Mouse (Mus musculus) hindbrain, postnatal 0 days (tissue): ENCODE results near the gene Wdr6. TPM values are rescaled to one million over a fixed set of nuclear protein-coding genes. Genes with fewer than 3 reads are reported as not detected.

Source experiments
- ATAC-seq: fragments of 200-750 bp; cut with Nextera tagmentation; 2 replicates; pipeline ENCODE4 v1.8.0; 2017; ENCODE audit warnings: mild to moderate bottlenecking, moderate TSS enrichment, moderate library complexity
- DNase-seq: peaks from one replicate; pipeline ENCODE4 v3.0.0-alpha.2; 2015; ENCODE audit warnings: low spot score
- H3K27ac ChIP-seq: fragments of 300-500 bp; sonication (generic); 2 replicates; pipeline ENCODE4 v1.5.1; 2014; ENCODE audit warnings: mild to moderate bottlenecking
- H3K27me3 ChIP-seq: fragments of 300-500 bp; sonication (generic); 2 replicates; pipeline ENCODE4 v1.6.1; 2014; ENCODE audit warnings: low read length, mixed read lengths; ENCODE audit not compliant: insufficient read depth
- H3K36me3 ChIP-seq: fragments of 300-500 bp; sonication (generic); 2 replicates; pipeline ENCODE4 v1.6.1; 2014; ENCODE audit warnings: low read length, mixed read lengths; ENCODE audit not compliant: insufficient read depth
- H3K4me1 ChIP-seq: fragments of 300-500 bp; sonication (generic); 2 replicates; pipeline ENCODE4 v1.6.1; 2014; ENCODE audit warnings: antibody characterized with exemption, low read length, mixed read lengths; ENCODE audit not compliant: insufficient read depth
- H3K4me2 ChIP-seq: fragments of 300-500 bp; sonication (generic); 2 replicates; pipeline ENCODE4 v1.6.1; 2014; ENCODE audit warnings: low read depth, mild to moderate bottlenecking, low read length, moderate library complexity, mixed read lengths
- H3K4me3 ChIP-seq: fragments of 300-500 bp; sonication (generic); 2 replicates; pipeline ENCODE4 v1.5.1; 2014; ENCODE audit warnings: low read length
- H3K9ac ChIP-seq: fragments of 300-500 bp; sonication (generic); replicated peaks from 2 replicates; pipeline ENCODE4 v1.6.1; 2014; ENCODE audit warnings: mild to moderate bottlenecking, low read length, moderate library complexity, mixed read lengths
- H3K9me3 ChIP-seq: fragments of 300-500 bp; sonication (generic); 2 replicates; pipeline ENCODE4 v1.6.1; 2016; ENCODE audit warnings: low read length, mixed read lengths
- CTCF ChIP-seq: IDR thresholded peaks from 2 replicates; pipeline ENCODE4 v1.5.1; 2016; ENCODE audit warnings: antibody characterized with exemption, control low read depth, low read depth
- WGBS: fragments of 180-500 bp; shearing (Covaris S2); extraction: QIAGEN DNeasy Blood & Tissue Kit; methylation state at CpG from one replicate; pipeline ENCODE4 v1.1.7; 2014; 5-methylcytosine and 5-hydroxymethylcytosine counted together
- polyA plus RNA-seq: library from polyadenylated mRNA; unstranded; fragments of >200 nt; fragmentation: Nextera tagmentation; extraction: Ambion mirVana; gene quantifications from 2 replicates; pipeline ENCODE4 v1.2.1, GENCODE M21; 2015
- total RNA-seq: library from RNA; depleted of rRNA; stranded (reverse); fragments of >200 nt; gene quantifications from 2 replicates; pipeline ENCODE4 v1.2.3, GENCODE M21; 2014

The Wdr6 gene
- total and polyA plus RNA-seq, 2 experiments from 2014 or later, result 282 to 581 TPM

GRCm38 (mm10) chr9:108601986-108602385, 23.4 kb upstream of the Wdr6 start:
- TF ChIP-seq CTCF, result no peak

GRCm38 (mm10) chr9:108600011-108600410, 21.5 kb upstream of the Wdr6 start:
- Histone ChIP-seq H3K27ac (no peak overlapping the region), H3K27me3 (no peaks in the 10 kb centered on the region), H3K4me2 (no peak overlapping the region), H3K36me3 (peaks cover 18% of the 10 kb centered on the region; the same call in 1 of the 2 replicates), H3K4me3 (no peak overlapping the region), H3K9ac (no peak overlapping the region), H3K4me1 (no peaks in the 10 kb centered on the region), H3K9me3 (no peaks in the 10 kb centered on the region)
- DNase-seq (no peak), ATAC-seq (no peak)
- WGBS, result 56% methylated on average over 2 of the region's 2 CpGs
- no peak for TF ChIP-seq CTCF

More at GRCm38 (mm10) chr9:108601986-108602385, 23.4 kb upstream of the Wdr6 start:
- H3K4me2 ChIP-seq, result no peak overlapping the region
- no peak for DNase-seq
- no peak overlapping the region for H3K27ac ChIP-seq
- no peak overlapping the region for H3K9ac ChIP-seq
- H3K4me1 ChIP-seq, result no peaks in the 10 kb centered on the region
- no peak for ATAC-seq
- H3K36me3 ChIP-seq, result peaks cover 33% of the 10 kb centered on the region
- WGBS, result 79% methylated on average over 4 of the region's 4 CpGs
- H3K27me3 ChIP-seq, result no peaks in the 10 kb centered on the region
- no peaks in the 10 kb centered on the region for H3K9me3 ChIP-seq
- H3K4me3 ChIP-seq, result no peak overlapping the region

GRCm38 (mm10) chr9:108599021-108599566, 20.6 kb upstream of the Wdr6 start:
- Histone ChIP-seq H3K27ac (no peak overlapping the region), H3K4me3 (no peak overlapping the region), H3K27me3 (no peaks in the 10 kb centered on the region), H3K36me3 (peaks cover 16% of the 10 kb centered on the region; the same call in 1 of the 2 replicates), H3K9me3 (no peaks in the 10 kb centered on the region), H3K9ac (no peak overlapping the region), H3K4me2 (no peak overlapping the region), H3K4me1 (no peaks in the 10 kb centered on the region)
- TF ChIP-seq CTCF, result no peak
- 79% methylated on average over 4 of the region's 4 CpGs for WGBS
- ATAC-seq (no peak), DNase-seq (peak; percentile 20)

GRCm38 (mm10) chr9:108596998-108597764, 18.6 kb upstream of the Wdr6 start, which contains the start of gene P4htm:
TSS of gene P4htm (minus strand) at chr9:108597667.
- peak within 1 kb of the TSS; percentile 91 for H3K4me2 ChIP-seq
- H3K4me1 ChIP-seq, result no peaks in the 10 kb centered on the region
- WGBS, result 2% methylated on average over 66 of the region's 69 CpGs

GRCm38 (mm10) chr9:108594354-108594753, 15.8 kb upstream of the Wdr6 start:
- no peak overlapping the region for H3K27ac ChIP-seq
- no peak overlapping the region for H3K9ac ChIP-seq
- no peak overlapping the region for H3K4me2 ChIP-seq
- no peak for TF ChIP-seq CTCF
- ATAC-seq (no peak), DNase-seq (no peak)
- H3K27me3 ChIP-seq, result no peaks in the 10 kb centered on the region
- no peaks in the 10 kb centered on the region for H3K36me3 ChIP-seq
- no peaks in the 10 kb centered on the region for H3K9me3 ChIP-seq
- no peak overlapping the region for H3K4me3 ChIP-seq
- 0 out of 2 replicates have a peak, but pooled peaks cover 5% of the 10 kb centered on the region for H3K4me1 ChIP-seq
- WGBS, result 90% methylated on average over 3 of the region's 3 CpGs

More at GRCm38 (mm10) chr9:108596998-108597764, 18.6 kb upstream of the Wdr6 start, which contains the start of gene P4htm:
- peak within 1 kb of the TSS; percentile 55 for H3K4me3 ChIP-seq
- H3K9me3 ChIP-seq, result no peaks in the 10 kb centered on the region
- no peaks in the 10 kb centered on the region for H3K36me3 ChIP-seq
- peak within 1 kb of the TSS; percentile 52 for H3K9ac ChIP-seq
- DNase-seq, result peak; percentile 84
- TF ChIP-seq CTCF, result peak; percentile 16; the same call in 1 of the 2 replicates
- H3K27me3 ChIP-seq, result no peaks in the 10 kb centered on the region
- peak; percentile 88 for ATAC-seq
- H3K27ac ChIP-seq, result peak within 1 kb of the TSS; percentile 67

GRCm38 (mm10) chr9:108591462-108591861, 12.9 kb upstream of the Wdr6 start:
- Histone ChIP-seq H3K9me3 (no peaks in the 10 kb centered on the region), H3K4me2 (no peak overlapping the region), H3K4me1 (peaks cover 32% of the 10 kb centered on the region), H3K9ac (no peak overlapping the region), H3K4me3 (no peak overlapping the region), H3K27ac (no peak overlapping the region), H3K36me3 (no peaks in the 10 kb centered on the region), H3K27me3 (no peaks in the 10 kb centered on the region)
- TF ChIP-seq CTCF, result no peak
- DNase-seq, result peak; percentile 40
- no peak for ATAC-seq
- 55% methylated on average over 4 of the region's 4 CpGs for WGBS
